Mouse (Mus musculus) embryonic facial prominence, embryonic 10.5 days (tissue): ENCODE results near the gene 5031439G07Rik. TPM values are rescaled to one million over a fixed set of nuclear protein-coding genes. Genes with fewer than 3 reads are reported as not detected.

ENCODE experiments used
- DNase-seq: peaks from one replicate; pipeline ENCODE4 v3.0.0-alpha.2; 2017; ENCODE audit warnings: low spot score
- H3K27ac ChIP-seq: fragments of 300-500 bp; sonication (generic); replicated peaks from 2 replicates; pipeline ENCODE4 v1.5.1; 2016; ENCODE audit warnings: mild to moderate bottlenecking
- H3K27me3 ChIP-seq: fragments of 300-500 bp; sonication (generic); replicated peaks from 2 replicates; pipeline ENCODE4 v1.6.1; 2016; ENCODE audit warnings: low read depth, mild to moderate bottlenecking; ENCODE audit not compliant: poor library complexity, severe bottlenecking
- H3K36me3 ChIP-seq: fragments of 300-500 bp; sonication (generic); replicated peaks from 2 replicates; pipeline ENCODE4 v1.6.1; 2016; ENCODE audit warnings: mild to moderate bottlenecking, moderate library complexity
- H3K4me1 ChIP-seq: fragments of 300-500 bp; sonication (generic); 2 replicates; pipeline ENCODE4 v1.6.1; 2016
- H3K4me3 ChIP-seq: fragments of 300-500 bp; sonication (generic); 2 replicates; pipeline ENCODE4 v1.5.1; 2016; ENCODE audit warnings: mild to moderate bottlenecking, moderate library complexity
- H3K9me3 ChIP-seq: fragments of 300-500 bp; sonication (generic); 2 replicates; pipeline ENCODE4 v1.6.1; 2016; ENCODE audit warnings: mild to moderate bottlenecking
- WGBS: fragments of 180-500 bp; shearing (Covaris S2); methylation state at CpG from one replicate; pipeline ENCODE4 v1.1.7; 2016; 5-methylcytosine and 5-hydroxymethylcytosine counted together
- polyA plus RNA-seq: library from polyadenylated mRNA; unstranded; fragments of >200 nt; fragmentation: Nextera tagmentation; extraction: Ambion mirVana; gene quantifications from 2 replicates; pipeline ENCODE4 v1.2.1, GENCODE M21; 2016

The 5031439G07Rik gene
- polyA plus RNA-seq, 1 experiment from 2014 or later, result 8.3 TPM

GRCm38 (mm10) chr15:84964771-84965170 is 23.6 kb downstream of the 5031439G07Rik start:
- Histone ChIP-seq H3K4me1 (peaks cover 12% of the 10 kb centered on the region), H3K27ac (no peak overlapping the region), H3K9me3 (no peaks in the 10 kb centered on the region), H3K27me3 (no peaks in the 10 kb centered on the region), H3K36me3 (no peaks in the 10 kb centered on the region; the same call in 1 of the 2 replicates), H3K4me3 (no peak overlapping the region)
- DNase-seq, result no peak
- WGBS, result 86% methylated on average over 5 of the region's 5 CpGs

- DNase-seq, result no peak
- H3K4me1 ChIP-seq, result peaks cover 16% of the 10 kb centered on the region
- peaks cover 13% of the 10 kb centered on the region for H3K36me3 ChIP-seq
- no peak overlapping the region for H3K4me3 ChIP-seq
- H3K9me3 ChIP-seq, result no peaks in the 10 kb centered on the region
- no peaks in the 10 kb centered on the region for H3K27me3 ChIP-seq
- H3K27ac ChIP-seq, result no peak overlapping the region
- 88% methylated on average over 2 of the region's 2 CpGs for WGBS
Measured at GRCm38 (mm10) chr15:84962518-84962917, 25.8 kb downstream of the 5031439G07Rik start.

- H3K4me3 ChIP-seq, result no peak overlapping the region
- no peak for DNase-seq
- 22% methylated on average over 8 of the region's 8 CpGs for WGBS
- H3K27ac ChIP-seq, result no peak overlapping the region
- H3K4me1 ChIP-seq, result peaks cover 17% of the 10 kb centered on the region
- H3K36me3 ChIP-seq, result peaks cover 22% of the 10 kb centered on the region
- no peaks in the 10 kb centered on the region for H3K9me3 ChIP-seq
- no peaks in the 10 kb centered on the region for H3K27me3 ChIP-seq
Measured at GRCm38 (mm10) chr15:84960692-84961091, 27.7 kb downstream of the 5031439G07Rik start.

- no peak for DNase-seq
- Histone ChIP-seq H3K4me1 (peaks cover 18% of the 10 kb centered on the region), H3K4me3 (no peak overlapping the region), H3K36me3 (peaks cover 30% of the 10 kb centered on the region), H3K27ac (no peak overlapping the region), H3K9me3 (no peaks in the 10 kb centered on the region), H3K27me3 (no peaks in the 10 kb centered on the region)
- WGBS, result 83% methylated on average over 6 of the region's 6 CpGs
Measured at GRCm38 (mm10) chr15:84959891-84960290, 28.5 kb downstream of the 5031439G07Rik start.

GRCm38 (mm10) chr15:84958331-84958730 is 30.0 kb downstream of the 5031439G07Rik start:
- WGBS, result 94% methylated on average over 3 of the region's 3 CpGs
- no peak for DNase-seq
- Histone ChIP-seq H3K9me3 (no peaks in the 10 kb centered on the region), H3K36me3 (peaks cover 45% of the 10 kb centered on the region), H3K27ac (no peak overlapping the region), H3K4me1 (peaks cover 18% of the 10 kb centered on the region), H3K4me3 (no peak overlapping the region), H3K27me3 (no peaks in the 10 kb centered on the region)

- no peak for DNase-seq
- H3K4me1 ChIP-seq, result peaks cover 18% of the 10 kb centered on the region
- H3K9me3 ChIP-seq, result no peaks in the 10 kb centered on the region
- WGBS, result 61% methylated on average over 3 of the region's 3 CpGs
- no peak overlapping the region for H3K27ac ChIP-seq
- peaks cover 50% of the 10 kb centered on the region for H3K36me3 ChIP-seq
- no peak overlapping the region for H3K4me3 ChIP-seq
- no peaks in the 10 kb centered on the region for H3K27me3 ChIP-seq
Measured at GRCm38 (mm10) chr15:84957851-84958250, 30.5 kb downstream of the 5031439G07Rik start.

GRCm38 (mm10) chr15:84953259-84953658 is 35.1 kb downstream of the 5031439G07Rik start:
- WGBS, result 92% methylated on average over 11 of the region's 11 CpGs
- DNase-seq, result no peak
- H3K27me3 ChIP-seq, result no peaks in the 10 kb centered on the region
- H3K4me1 ChIP-seq, result peaks cover 6% of the 10 kb centered on the region
- H3K4me3 ChIP-seq, result no peak overlapping the region
- no peak overlapping the region for H3K27ac ChIP-seq
- H3K36me3 ChIP-seq, result peaks cover 83% of the 10 kb centered on the region
- H3K9me3 ChIP-seq, result no peaks in the 10 kb centered on the region

- Histone ChIP-seq H3K4me3 (no peak overlapping the region), H3K36me3 (peaks cover 83% of the 10 kb centered on the region), H3K4me1 (no peaks in the 10 kb centered on the region), H3K9me3 (no peaks in the 10 kb centered on the region), H3K27me3 (no peaks in the 10 kb centered on the region), H3K27ac (no peak overlapping the region)
- no peak for DNase-seq
- 94% methylated on average over 4 of the region's 4 CpGs for WGBS
Measured at GRCm38 (mm10) chr15:84950053-84950452, 38.3 kb downstream of the 5031439G07Rik start.

- Histone ChIP-seq H3K9me3 (no peaks in the 10 kb centered on the region), H3K36me3 (peaks cover 76% of the 10 kb centered on the region), H3K4me3 (no peak overlapping the region), H3K27ac (no peak overlapping the region), H3K27me3 (no peaks in the 10 kb centered on the region), H3K4me1 (no peaks in the 10 kb centered on the region)
- WGBS, result 94% methylated on average over 14 of the region's 14 CpGs
- DNase-seq, result no peak
Measured at GRCm38 (mm10) chr15:84948990-84949389, 39.4 kb downstream of the 5031439G07Rik start.

- Histone ChIP-seq H3K36me3 (peaks cover 73% of the 10 kb centered on the region), H3K9me3 (no peaks in the 10 kb centered on the region), H3K27ac (no peak overlapping the region), H3K27me3 (no peaks in the 10 kb centered on the region), H3K4me3 (no peak overlapping the region), H3K4me1 (no peaks in the 10 kb centered on the region)
- WGBS, result 87% methylated on average over 5 of the region's 5 CpGs
- no peak for DNase-seq
Measured at GRCm38 (mm10) chr15:84944319-84944718, 44.0 kb downstream of the 5031439G07Rik start.

GRCm38 (mm10) chr15:84942647-84943285 is 45.6 kb downstream of the 5031439G07Rik start:
- Histone ChIP-seq H3K4me3 (no peak overlapping the region), H3K36me3 (peaks cover 73% of the 10 kb centered on the region), H3K9me3 (no peaks in the 10 kb centered on the region), H3K27me3 (no peaks in the 10 kb centered on the region), H3K27ac (no peak overlapping the region), H3K4me1 (no peaks in the 10 kb centered on the region)
- WGBS, result 80% methylated on average over 11 of the region's 11 CpGs
- no peak for DNase-seq

GRCm38 (mm10) chr15:84940102-84940501 is 48.2 kb downstream of the 5031439G07Rik start:
- 76% methylated on average over 12 of the region's 12 CpGs for whole genome bisulfite sequencing
- peaks cover 90% of the 10 kb centered on the region for H3K36me3 ChIP-seq
- H3K9me3 ChIP-seq, result no peaks in the 10 kb centered on the region
- no peak overlapping the region for H3K27ac ChIP-seq
- H3K4me1 ChIP-seq, result no peaks in the 10 kb centered on the region
- no peaks in the 10 kb centered on the region for H3K27me3 ChIP-seq
- peak; percentile 19 for DNase-seq
- no peak overlapping the region for H3K4me3 ChIP-seq

- Histone ChIP-seq H3K27ac (no peak overlapping the region), H3K36me3 (peaks cover 100% of the 10 kb centered on the region), H3K4me1 (no peaks in the 10 kb centered on the region), H3K27me3 (no peaks in the 10 kb centered on the region), H3K4me3 (no peak overlapping the region), H3K9me3 (no peaks in the 10 kb centered on the region)
- no peak for DNase-seq
- 94% methylated on average over 16 of the region's 16 CpGs for WGBS
Measured at GRCm38 (mm10) chr15:84934901-84935300, 53.5 kb downstream of the 5031439G07Rik start.
